Mouse (Mus musculus) right cerebral cortex, postnatal 14 days (tissue): ENCODE results near the gene Postn.

ENCODE experiments used
- DNase-seq: peaks from one replicate; pipeline ENCODE4 v3.0.0; 2022

The Postn gene

GRCm38 (mm10) chr3:54360897-54361296 lies at the start of gene Postn:
TSS of gene Postn (plus strand) at chr3:54361109.
- no peak for DNase-seq

GRCm38 (mm10) chr3:54314055-54314454 lies 46.9 kb upstream of the Postn start:
- DNase-seq, result peak; percentile 15

- DNase-seq, result peak; percentile 83
These were observed 7.8 kb upstream of the Postn start for GRCm38 (mm10) chr3:54352891-54353652.

GRCm38 (mm10) chr3:54357561-54357960 lies 3.3 kb upstream of the Postn start:
- DNase-seq, result no peak

- no peak for DNase-seq
These were observed 2.3 kb upstream of the Postn start for GRCm38 (mm10) chr3:54358463-54359189.

- DNase-seq, result no peak
These were observed 747 bp downstream of the Postn start for GRCm38 (mm10) chr3:54361656-54362055.

DNA sequence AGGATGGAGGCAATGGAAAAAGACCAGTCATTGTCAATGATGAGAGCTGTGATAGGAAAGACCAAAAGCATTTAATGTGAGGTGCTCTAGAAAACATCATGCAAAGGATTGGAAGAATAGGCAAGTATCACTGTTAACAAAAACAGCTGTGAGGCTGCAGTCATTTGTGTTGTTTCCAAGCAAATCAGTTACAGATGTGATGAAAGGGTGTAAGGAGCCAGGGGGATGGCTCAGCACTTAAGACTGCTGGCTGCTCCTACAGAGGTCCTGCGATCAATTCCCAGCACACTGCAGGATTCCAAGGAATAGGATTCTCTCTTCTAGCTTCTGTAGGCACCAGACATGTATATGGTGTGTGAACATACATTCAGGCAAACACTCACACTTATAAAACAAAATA lies 10.1 kb downstream of the Postn start:
- no peak for DNase-seq

DNA sequence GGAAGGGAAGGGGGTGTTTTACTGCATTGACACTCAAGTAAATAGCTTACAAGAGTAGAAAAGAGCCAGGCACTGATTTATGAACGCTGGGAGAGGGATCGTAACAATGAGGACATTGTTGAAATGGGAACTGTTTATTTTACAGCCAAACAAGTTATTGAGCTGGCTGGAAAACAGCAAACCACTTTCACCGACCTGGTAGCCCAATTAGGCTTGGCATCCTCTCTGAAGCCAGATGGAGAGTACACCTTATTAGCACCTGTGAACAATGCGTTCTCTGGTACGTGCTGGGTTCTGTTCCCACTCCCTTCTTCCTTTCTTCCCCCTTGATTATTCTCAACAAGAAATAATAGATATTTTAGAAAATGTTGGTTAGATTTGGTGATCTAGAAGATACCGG lies 11.7 kb downstream of the Postn start:
- DNase-seq, result no peak

- no peak for DNase-seq
These were observed 15.1 kb downstream of the Postn start for GRCm38 (mm10) chr3:54376014-54376413.

DNA sequence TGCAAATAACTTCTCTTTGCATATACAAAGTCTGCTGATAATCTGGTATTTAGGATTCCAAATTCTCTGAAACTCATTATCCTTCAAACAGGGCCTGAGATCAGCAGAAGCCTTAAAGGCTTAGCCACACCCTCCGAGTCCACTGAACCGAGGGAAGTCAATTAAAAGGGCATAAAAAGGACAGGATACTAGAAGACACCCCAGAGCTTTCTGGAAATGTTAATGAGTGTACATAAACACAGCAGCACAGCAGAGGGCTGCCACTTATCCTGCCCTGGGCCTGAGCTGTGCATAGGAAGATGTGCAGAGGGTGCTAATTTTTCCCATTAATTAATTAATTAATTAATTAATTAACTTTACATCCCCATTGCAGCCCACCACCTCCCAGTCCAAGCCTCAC lies 16.7 kb downstream of the Postn start:
- DNase-seq, result no peak

- DNase-seq, result no peak
These were observed 17.2 kb downstream of the Postn start for GRCm38 (mm10) chr3:54378135-54378534.

GRCm38 (mm10) chr3:54379981-54380380 lies 19.1 kb downstream of the Postn start:
- no peak for DNase-seq

GRCm38 (mm10) chr3:54399321-54399720 lies 38.4 kb downstream of the Postn start:
- DNase-seq, result no peak

DNA sequence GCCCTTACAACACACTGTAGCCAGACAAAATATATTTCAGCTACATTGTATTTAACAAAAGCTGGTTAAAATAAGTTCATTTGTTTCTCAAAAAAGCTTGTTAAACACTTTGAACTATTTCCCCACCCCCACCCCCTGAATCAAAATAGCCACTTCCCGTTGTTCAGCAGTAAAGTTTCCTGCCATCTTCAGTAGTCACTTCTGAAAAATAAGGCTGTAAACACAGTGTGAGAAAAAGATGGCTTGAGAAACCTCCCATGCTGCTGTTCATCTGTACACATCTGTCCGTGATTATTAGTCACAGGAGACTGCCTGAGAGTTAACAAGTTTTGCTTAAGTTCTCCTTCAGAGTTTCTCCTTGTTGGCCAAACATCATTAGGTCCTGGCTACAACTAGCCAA lies 39.0 kb downstream of the Postn start:
- no peak for DNase-seq

- DNase-seq, result no peak
These were observed 39.7 kb downstream of the Postn start for GRCm38 (mm10) chr3:54400617-54401016.

GRCm38 (mm10) chr3:54401706-54402105 lies 40.8 kb downstream of the Postn start:
- DNase-seq, result no peak

GRCm38 (mm10) chr3:54403791-54404190 lies 42.9 kb downstream of the Postn start:
- no peak for DNase-seq

DNA sequence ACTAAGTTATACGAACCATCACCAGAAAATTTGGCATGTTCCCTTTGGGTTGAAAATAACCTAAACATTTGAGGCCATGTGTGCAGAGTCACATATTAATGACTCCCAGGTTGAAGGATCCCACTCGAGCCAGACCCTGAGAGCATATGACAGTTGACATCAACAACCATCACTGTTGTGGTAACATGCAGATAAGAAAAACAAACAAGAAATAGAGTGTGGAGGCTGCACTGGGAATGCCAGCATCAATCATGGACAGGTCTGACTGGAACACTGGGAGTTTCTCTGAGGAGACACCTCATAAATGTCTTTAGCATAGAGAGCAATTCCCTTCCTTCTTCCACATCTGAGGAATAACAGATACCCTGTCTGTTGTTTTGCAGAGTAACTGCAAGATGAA lies 45.7 kb downstream of the Postn start:
- DNase-seq, result no peak

- no peak for DNase-seq
These were observed 50.1 kb downstream of the Postn start for GRCm38 (mm10) chr3:54411052-54411451.

DNA sequence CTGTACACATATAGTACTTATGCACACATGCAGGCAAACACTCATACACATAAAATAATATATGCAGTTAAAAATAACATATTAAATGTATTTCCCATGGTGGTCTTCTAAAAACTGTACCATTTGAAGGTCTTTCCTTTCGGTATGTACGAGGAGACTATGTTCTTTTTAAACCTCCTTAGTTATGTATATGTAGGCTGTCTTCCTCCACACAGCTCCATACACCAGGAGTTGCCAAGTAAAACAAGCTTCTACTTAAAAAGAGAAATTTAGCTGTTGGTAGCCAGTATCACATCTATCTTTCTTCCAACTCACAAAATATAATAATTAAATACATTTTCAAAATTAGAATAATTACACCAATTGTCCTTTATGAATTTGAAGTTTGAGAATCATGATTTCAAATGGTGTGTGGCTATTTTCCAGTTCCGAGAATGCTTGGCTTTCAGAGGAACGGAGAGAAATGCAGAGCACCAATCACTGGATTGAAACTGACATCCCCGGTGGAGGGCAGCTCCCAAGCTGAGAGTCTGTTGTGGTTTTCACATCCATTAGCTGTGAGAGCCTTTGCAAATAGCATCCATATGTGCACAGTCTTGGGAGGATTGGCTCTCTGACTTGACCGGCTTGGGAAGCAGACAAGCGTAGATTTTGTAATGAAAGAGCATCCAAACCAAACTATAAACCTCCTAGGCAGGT lies 52.1 kb downstream of the Postn start:
- DNase-seq, result no peak

GRCm38 (mm10) chr3:54413584-54413897 lies 52.6 kb downstream of the Postn start:
- no peak for DNase-seq

GRCm38 (mm10) chr3:54414386-54414785 lies 53.5 kb downstream of the Postn start:
- DNase-seq, result no peak

- no peak for DNase-seq
These were observed 57.0 kb downstream of the Postn start for GRCm38 (mm10) chr3:54417833-54418386.
